Mouse (Mus musculus): ENCODE data around the gene Smarcb1. TPM values are rescaled to one million over a fixed set of nuclear protein-coding genes. Genes with fewer than 3 reads are reported as not detected.

Gene Smarcb1
- polyA plus RNA-seq (2014; fragmentation: Nextera tagmentation; extraction: Ambion mirVana) = 295 TPM in 2 replicates

DNA sequence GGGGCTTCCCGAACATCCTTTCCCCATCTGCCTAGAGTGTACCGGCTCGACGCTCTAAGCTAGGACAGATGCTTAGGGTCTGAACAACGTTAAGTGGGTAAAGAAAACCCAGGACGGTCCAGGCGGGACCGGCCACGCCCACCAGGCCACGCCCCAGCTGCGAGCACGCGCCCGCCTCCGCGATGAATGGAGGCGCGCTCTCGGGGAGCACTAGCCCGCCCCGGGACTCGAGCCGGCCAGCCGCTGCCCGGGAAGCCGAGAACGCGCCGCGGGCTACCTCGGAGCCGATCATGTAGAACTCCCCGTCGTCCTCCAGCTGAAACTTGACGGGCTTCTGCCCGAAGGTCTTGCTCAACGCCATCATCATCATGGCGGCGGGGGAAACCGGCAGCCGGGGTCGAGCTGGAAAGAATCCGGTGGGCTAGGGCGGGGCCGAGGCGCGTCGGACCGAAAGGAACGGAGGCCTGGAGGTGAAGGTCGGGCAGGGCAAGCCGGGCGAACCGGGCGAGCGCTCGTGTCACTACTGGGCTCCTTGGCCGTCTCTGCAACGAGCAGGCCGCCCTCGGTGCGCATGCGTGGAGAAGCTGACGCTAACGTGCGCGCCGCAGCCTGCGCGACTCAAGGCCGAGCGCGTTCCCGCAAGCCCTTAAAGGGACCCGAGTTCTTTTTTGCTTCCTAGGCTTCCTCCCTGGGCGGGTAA lies at the start of gene Smarcb1:
TSS of gene Smarcb1 (minus strand) at position 592 of the 700 bp plus-strand sequence.
- peak; percentile 95 for DNase-seq (ENCODE audit: low spot score)
- H3K4me1 ChIP-seq (replicated peaks; ENCODE audit: control insufficient read depth, insufficient read depth, low read length) = peaks cover 3% of the 10 kb centered on the region; the same call in 1 of the 2 replicates
- peak within 1 kb of the TSS; percentile 92 for H3K27ac ChIP-seq (ENCODE audit: low read depth, low read length)
- peak within 1 kb of the TSS; percentile 96 for H3K9ac ChIP-seq (ENCODE audit: low read length)
- peak; percentile 90 for ATAC-seq (replicated peaks; ENCODE audit: low FRiP score)
- no peaks in the 10 kb centered on the region for H3K27me3 ChIP-seq (ENCODE audit: control insufficient read depth, insufficient read depth, low read length)
- no peaks in the 10 kb centered on the region; the same call in 1 of the 2 replicates for H3K36me3 ChIP-seq (ENCODE audit: control insufficient read depth, insufficient read depth, low read length)
- WGBS = under 1% methylated on average over 76 of the region's 76 CpGs
- H3K9me3 ChIP-seq (ENCODE audit: control insufficient read depth, low read length) = no peaks in the 10 kb centered on the region
- H3K4me3 ChIP-seq (ENCODE audit: low read depth, low read length) = peak within 1 kb of the TSS; percentile 78
- peak within 1 kb of the TSS; percentile 77 for H3K4me2 ChIP-seq (ENCODE audit: low read depth, low read length, severe bottlenecking)

DNA sequence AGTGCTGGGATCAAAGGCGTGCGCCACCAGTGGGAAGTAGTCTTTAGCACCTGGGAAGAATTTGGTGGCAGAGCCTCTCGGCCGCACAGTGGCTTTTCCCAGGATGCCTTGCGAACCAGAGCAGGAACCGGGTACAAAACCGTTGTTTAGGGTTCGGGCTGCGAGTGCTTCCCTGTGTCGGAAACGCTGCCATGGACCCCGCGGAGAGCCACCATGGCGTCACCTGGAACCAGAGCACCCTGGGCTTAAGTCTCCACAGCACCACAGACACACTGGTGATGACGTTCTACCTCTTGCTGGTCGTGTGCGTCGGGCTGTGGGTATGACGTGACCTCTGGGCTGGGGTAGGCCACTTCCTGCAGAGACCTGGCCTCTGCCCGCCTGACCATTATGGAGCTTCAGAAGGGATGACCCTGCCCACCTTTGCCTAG lies 33.0 kb upstream of the Smarcb1 start, which contains the start of gene Gm5134:
TSS of gene Gm5134 (plus strand) at position 134 of the 431 bp plus-strand sequence.
- Histone ChIP-seq H3K36me3 (ENCODE audit: control insufficient read depth, insufficient read depth, low read length) (no peaks in the 10 kb centered on the region), H3K4me3 (ENCODE audit: low read depth, low read length) (0 out of 2 replicates have a peak within 1 kb of the TSS, but pooled peaks have one; percentile 13), H3K9me3 (ENCODE audit: control insufficient read depth, low read length) (no peaks in the 10 kb centered on the region), H3K4me2 (ENCODE audit: low read depth, low read length, severe bottlenecking) (peak within 1 kb of the TSS; percentile 40), H3K27ac (ENCODE audit: low read depth, low read length) (no peak within 1 kb of the TSS), H3K4me1 (replicated peaks; ENCODE audit: control insufficient read depth, insufficient read depth, low read length) (no peaks in the 10 kb centered on the region; the same call in none of the 2 replicates), H3K9ac (ENCODE audit: low read length) (no peak within 1 kb of the TSS; the same call in 1 of the 2 replicates), H3K27me3 (ENCODE audit: control insufficient read depth, insufficient read depth, low read length) (peaks cover 5% of the 10 kb centered on the region; the same call in 1 of the 2 replicates)
- DNase-seq (ENCODE audit: low spot score) (no peak), ATAC-seq (replicated peaks; ENCODE audit: low FRiP score) (no peak)
- 18% methylated on average over 20 of the region's 20 CpGs for WGBS

GRCm38 (mm10) chr10:75951424-75952050 lies 30.1 kb upstream of the Smarcb1 start:
- H3K9ac ChIP-seq (ENCODE audit: low read length) = peak overlapping the region; percentile 53
- no peaks in the 10 kb centered on the region for H3K36me3 ChIP-seq (ENCODE audit: control insufficient read depth, insufficient read depth, low read length)
- H3K4me1 ChIP-seq (replicated peaks; ENCODE audit: control insufficient read depth, insufficient read depth, low read length) = no peaks in the 10 kb centered on the region; the same call in none of the 2 replicates
- peak; percentile 46; the same call in 1 of the 2 replicates for ATAC-seq (replicated peaks; ENCODE audit: low FRiP score)
- 5% methylated on average over 13 of the region's 13 CpGs for WGBS
- H3K4me2 ChIP-seq (ENCODE audit: low read depth, low read length, severe bottlenecking) = peak overlapping the region; percentile 86
- peak overlapping the region; percentile 39 for H3K4me3 ChIP-seq (ENCODE audit: low read depth, low read length)
- H3K27ac ChIP-seq (ENCODE audit: low read depth, low read length) = no peak overlapping the region
- DNase-seq (ENCODE audit: low spot score) = peak; percentile 61
- H3K27me3 ChIP-seq (ENCODE audit: control insufficient read depth, insufficient read depth, low read length) = peaks cover 5% of the 10 kb centered on the region; the same call in 1 of the 2 replicates
- no peaks in the 10 kb centered on the region for H3K9me3 ChIP-seq (ENCODE audit: control insufficient read depth, low read length)

- Histone ChIP-seq H3K4me3 (ENCODE audit: low read depth, low read length) (peak overlapping the region; percentile 39), H3K9ac (ENCODE audit: low read length) (peak overlapping the region; percentile 53), H3K9me3 (ENCODE audit: control insufficient read depth, low read length) (no peaks in the 10 kb centered on the region), H3K27ac (ENCODE audit: low read depth, low read length) (no peak overlapping the region), H3K27me3 (ENCODE audit: control insufficient read depth, insufficient read depth, low read length) (peaks cover 5% of the 10 kb centered on the region; the same call in 1 of the 2 replicates), H3K4me2 (ENCODE audit: low read depth, low read length, severe bottlenecking) (peak overlapping the region; percentile 86), H3K4me1 (replicated peaks; ENCODE audit: control insufficient read depth, insufficient read depth, low read length) (no peaks in the 10 kb centered on the region; the same call in none of the 2 replicates), H3K36me3 (ENCODE audit: control insufficient read depth, insufficient read depth, low read length) (no peaks in the 10 kb centered on the region)
- ATAC-seq (replicated peaks; ENCODE audit: low FRiP score) (peak; percentile 63), DNase-seq (ENCODE audit: low spot score) (peak; percentile 68)
- WGBS = 2% methylated on average over 23 of the region's 23 CpGs
Measured at GRCm38 (mm10) chr10:75950791-75951210, 29.4 kb upstream of the Smarcb1 start.

- no peak overlapping the region for H3K9ac ChIP-seq (ENCODE audit: low read length)
- H3K9me3 ChIP-seq (ENCODE audit: control insufficient read depth, low read length) = no peaks in the 10 kb centered on the region
- DNase-seq (ENCODE audit: low spot score) = no peak
- no peaks in the 10 kb centered on the region; the same call in none of the 2 replicates for H3K4me1 ChIP-seq (replicated peaks; ENCODE audit: control insufficient read depth, insufficient read depth, low read length)
- no peak overlapping the region for H3K4me2 ChIP-seq (ENCODE audit: low read depth, low read length, severe bottlenecking)
- no peak overlapping the region for H3K27ac ChIP-seq (ENCODE audit: low read depth, low read length)
- no peaks in the 10 kb centered on the region for H3K36me3 ChIP-seq (ENCODE audit: control insufficient read depth, insufficient read depth, low read length)
- no peak for ATAC-seq (replicated peaks; ENCODE audit: low FRiP score)
- 79% methylated on average over 22 of the region's 22 CpGs for WGBS
- H3K4me3 ChIP-seq (ENCODE audit: low read depth, low read length) = no peak overlapping the region
- peaks cover 5% of the 10 kb centered on the region; the same call in 1 of the 2 replicates for H3K27me3 ChIP-seq (ENCODE audit: control insufficient read depth, insufficient read depth, low read length)
Measured at GRCm38 (mm10) chr10:75949053-75950045, 27.9 kb upstream of the Smarcb1 start.

- no peak for ATAC-seq (replicated peaks; ENCODE audit: low FRiP score)
- peak; percentile 23 for DNase-seq (ENCODE audit: low spot score)
- peaks cover 5% of the 10 kb centered on the region; the same call in 1 of the 2 replicates for H3K27me3 ChIP-seq (ENCODE audit: control insufficient read depth, insufficient read depth, low read length)
- WGBS = 85% methylated on average over 5 of the region's 5 CpGs
- H3K27ac ChIP-seq (ENCODE audit: low read depth, low read length) = no peak overlapping the region
- no peak overlapping the region for H3K4me3 ChIP-seq (ENCODE audit: low read depth, low read length)
- no peaks in the 10 kb centered on the region for H3K9me3 ChIP-seq (ENCODE audit: control insufficient read depth, low read length)
- no peak overlapping the region for H3K9ac ChIP-seq (ENCODE audit: low read length)
- no peaks in the 10 kb centered on the region for H3K36me3 ChIP-seq (ENCODE audit: control insufficient read depth, insufficient read depth, low read length)
- H3K4me2 ChIP-seq (ENCODE audit: low read depth, low read length, severe bottlenecking) = no peak overlapping the region
- no peaks in the 10 kb centered on the region; the same call in none of the 2 replicates for H3K4me1 ChIP-seq (replicated peaks; ENCODE audit: control insufficient read depth, insufficient read depth, low read length)
Measured at GRCm38 (mm10) chr10:75948079-75948478, 26.7 kb upstream of the Smarcb1 start.

GRCm38 (mm10) chr10:75945896-75946295 lies 24.5 kb upstream of the Smarcb1 start:
- Histone ChIP-seq H3K4me1 (replicated peaks; ENCODE audit: control insufficient read depth, insufficient read depth, low read length) (no peaks in the 10 kb centered on the region; the same call in 1 of the 2 replicates), H3K4me3 (ENCODE audit: low read depth, low read length) (no peak overlapping the region), H3K4me2 (ENCODE audit: low read depth, low read length, severe bottlenecking) (no peak overlapping the region), H3K9ac (ENCODE audit: low read length) (no peak overlapping the region), H3K27me3 (ENCODE audit: control insufficient read depth, insufficient read depth, low read length) (peaks cover 5% of the 10 kb centered on the region; the same call in 1 of the 2 replicates), H3K36me3 (ENCODE audit: control insufficient read depth, insufficient read depth, low read length) (no peaks in the 10 kb centered on the region), H3K9me3 (ENCODE audit: control insufficient read depth, low read length) (no peaks in the 10 kb centered on the region), H3K27ac (ENCODE audit: low read depth, low read length) (no peak overlapping the region)
- 82% methylated on average over 7 of the region's 7 CpGs for WGBS
- ATAC-seq (replicated peaks; ENCODE audit: low FRiP score) (no peak), DNase-seq (ENCODE audit: low spot score) (no peak)
